Mouse (Mus musculus): Measurements from ENCODE around the gene Tlr9. TPM values are rescaled to one million over a fixed set of nuclear protein-coding genes. Genes with fewer than 3 reads are reported as not detected.

The Tlr9 gene
- polyA plus RNA-seq, 1 experiment from 2014 or later: 0.03 TPM

DNA sequence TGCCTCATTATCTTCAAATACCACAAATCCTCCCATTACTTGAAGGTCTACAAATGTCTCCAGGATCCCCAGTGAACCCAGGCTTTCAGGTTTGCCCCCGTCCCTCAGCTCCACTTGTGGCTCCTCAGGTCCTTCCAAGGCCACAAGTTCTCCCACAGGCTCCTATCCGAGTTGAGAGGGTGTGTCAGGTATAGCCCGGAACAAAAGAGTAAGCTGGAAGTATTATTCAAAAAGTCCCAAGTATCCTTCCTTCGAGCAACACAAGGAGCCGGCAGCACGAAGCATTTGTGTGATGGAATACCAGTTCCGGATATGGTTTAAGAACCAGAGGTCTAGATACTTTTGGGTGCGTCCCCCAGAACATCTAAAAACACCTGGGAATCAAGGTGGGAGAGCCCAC, 30.4 kb upstream of the Tlr9 start:
- CTCF ChIA-PET: interaction anchor here (1.3 to 3.2 kb wide), 3 partner anchors 20 to 79 kb away, joined by 3 to 16 read pairs (median 13); partner anchors contain the start of gene Wdr82

DNA sequence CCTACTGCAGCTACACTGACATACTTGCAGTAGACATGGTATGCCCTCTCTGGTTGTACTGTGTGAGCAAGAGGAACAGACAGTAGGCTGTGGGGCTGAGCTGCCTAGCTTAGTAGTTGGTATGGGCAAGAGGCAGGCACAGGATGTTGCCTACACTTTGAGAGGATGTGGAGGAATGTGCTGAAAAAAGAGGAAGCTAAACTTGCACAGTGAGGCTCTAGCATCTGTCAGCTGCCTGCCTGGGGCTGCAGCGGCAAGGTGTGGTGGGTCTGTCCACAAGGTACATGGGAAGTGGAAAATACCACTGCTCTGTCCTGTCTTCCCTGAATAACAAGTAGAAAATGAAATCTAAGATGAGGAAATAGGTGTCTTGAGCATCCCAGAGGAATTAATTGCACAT, 29.4 kb upstream of the Tlr9 start:
- CTCF ChIA-PET: interaction anchor here (1.5 to 3.2 kb wide), 3 partner anchors 9 to 21 kb away, joined by 4 to 16 read pairs (median 13); partner anchors contain the start of gene Wdr82
- no peak for TF ChIP-seq CTCF (IDR thresholded peaks at IDR 0.05)
- DNase-seq (ENCODE audit: low read depth, low spot score) (no peak), ATAC-seq (no peak)
- POLR2A ChIA-PET: interaction anchor here (0.7 to 2.0 kb wide), 3 partner anchors 22 to 873 kb away, joined by 3 to 5 read pairs (median 5); partner anchors contain the start of gene Poc1a
- in situ Hi-C loops (cut with MboI; ENCODE audit: low pct_unique_long_range_greater_than_20kb): loop anchor here (25.0 kb wide), 1 partner anchor 1119 kb away; no protein-coding TSS in a partner anchor
- H3K27me3 ChIP-seq: no peaks in the 10 kb centered on the region

More for the DNA sequence above, 30.4 kb upstream of the Tlr9 start:
- in situ Hi-C loops (cut with MboI; ENCODE audit: low pct_unique_long_range_greater_than_20kb): loop anchor here (25.0 kb wide), 1 partner anchor 1120 kb away; no protein-coding TSS in a partner anchor
- POLR2A ChIA-PET: interaction anchor here (0.7 to 2.0 kb wide), 2 partner anchors 21 to 874 kb away, joined by 5 read pairs; no protein-coding TSS in a partner anchor
- ATAC-seq: no peak
- no peak for TF ChIP-seq CTCF (IDR thresholded peaks at IDR 0.05)
- H3K27me3 ChIP-seq: no peaks in the 10 kb centered on the region
- DNase-seq (ENCODE audit: low read depth, low spot score): no peak

DNA sequence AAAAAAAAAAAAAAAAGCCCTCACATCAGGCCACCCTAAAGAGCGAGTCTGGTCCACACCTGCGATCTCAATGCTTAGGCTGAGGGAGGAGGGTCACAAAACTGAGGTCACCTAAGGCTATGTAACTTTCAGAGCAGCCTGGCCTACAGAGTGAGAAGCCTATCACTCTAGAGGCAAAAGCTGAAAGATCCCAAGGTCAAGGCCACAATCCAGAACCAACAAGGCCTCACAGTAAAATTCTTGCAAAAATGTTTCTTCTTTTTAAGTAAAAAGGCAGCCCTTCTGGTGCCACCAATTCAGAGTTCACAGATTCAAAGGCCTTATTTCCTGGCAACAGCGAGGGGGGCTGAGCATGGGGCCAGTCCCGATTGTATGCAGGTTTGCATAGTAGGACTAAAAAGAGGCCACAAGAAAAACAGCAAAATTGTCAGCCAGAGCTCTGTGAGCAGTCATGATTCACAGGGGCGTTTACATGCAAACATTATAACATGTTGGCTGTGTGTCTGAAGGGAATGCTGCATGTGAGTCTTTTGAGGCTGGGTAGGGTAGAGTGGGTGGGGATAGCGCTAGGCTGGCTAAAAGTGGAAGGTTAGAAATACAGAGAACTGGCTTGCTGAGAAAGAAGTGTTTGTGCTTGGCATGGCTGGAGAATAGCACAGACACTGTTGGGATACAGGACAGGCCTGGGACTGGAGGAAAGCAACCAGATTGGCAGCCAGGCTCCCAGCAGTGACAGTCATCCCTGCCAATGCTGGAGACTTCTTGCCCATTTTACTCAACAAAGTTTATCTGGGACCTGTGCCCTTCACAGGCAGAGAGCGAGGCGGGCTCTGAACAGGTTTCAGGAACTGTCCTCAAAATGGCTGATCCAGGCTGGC, 28.2 kb upstream of the Tlr9 start:
- in situ Hi-C loops (cut with MboI; ENCODE audit: low pct_unique_long_range_greater_than_20kb): loop anchor here (25.0 kb wide), 1 partner anchor 1118 kb away; no protein-coding TSS in a partner anchor
- ChIA-PET CTCF (interaction anchor here (1.5 kb wide), 1 partner anchor 10 kb away, joined by 4 read pairs; no protein-coding TSS in a partner anchor), POLR2A (no interaction called here)
- ATAC-seq: no peak
- H3K27me3 ChIP-seq: no peaks in the 10 kb centered on the region
- no peak for TF ChIP-seq CTCF (IDR thresholded peaks at IDR 0.05)
- no peak for DNase-seq (ENCODE audit: low read depth, low spot score)

DNA sequence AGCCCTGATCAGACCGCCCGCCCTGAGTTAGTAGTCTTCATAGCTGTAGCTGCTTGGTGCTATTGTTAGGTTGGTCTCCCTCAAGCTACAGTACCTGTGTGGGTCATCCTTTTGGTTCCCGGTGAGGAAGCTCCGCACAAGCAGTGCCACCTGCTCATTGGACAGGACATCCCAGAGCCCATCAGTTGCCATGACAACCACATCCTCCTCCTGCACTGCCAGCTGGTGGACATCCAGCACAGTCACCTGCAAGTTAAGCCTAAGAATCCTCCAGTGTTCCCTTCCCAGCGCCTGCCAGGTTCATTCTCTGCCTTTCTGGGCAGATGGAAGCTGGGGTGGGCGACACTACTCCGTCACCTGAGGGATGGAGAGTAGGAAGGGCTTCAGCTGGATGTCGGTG, 26.7 kb upstream of the Tlr9 start:
- in situ Hi-C loops (cut with MboI; ENCODE audit: low pct_unique_long_range_greater_than_20kb): loop anchor here (25.0 kb wide), 1 partner anchor 1117 kb away; no protein-coding TSS in a partner anchor
- no peak for TF ChIP-seq CTCF (IDR thresholded peaks at IDR 0.05)
- ATAC-seq: no peak
- no peak for DNase-seq (ENCODE audit: low read depth, low spot score)
- CTCF ChIA-PET: interaction anchor here (0.9 to 3.3 kb wide), 3 partner anchors 11 to 24 kb away, joined by 3 to 13 read pairs (median 10); no protein-coding TSS in a partner anchor
- POLR2A ChIA-PET: no interaction called here
- H3K27me3 ChIP-seq: no peaks in the 10 kb centered on the region

DNA sequence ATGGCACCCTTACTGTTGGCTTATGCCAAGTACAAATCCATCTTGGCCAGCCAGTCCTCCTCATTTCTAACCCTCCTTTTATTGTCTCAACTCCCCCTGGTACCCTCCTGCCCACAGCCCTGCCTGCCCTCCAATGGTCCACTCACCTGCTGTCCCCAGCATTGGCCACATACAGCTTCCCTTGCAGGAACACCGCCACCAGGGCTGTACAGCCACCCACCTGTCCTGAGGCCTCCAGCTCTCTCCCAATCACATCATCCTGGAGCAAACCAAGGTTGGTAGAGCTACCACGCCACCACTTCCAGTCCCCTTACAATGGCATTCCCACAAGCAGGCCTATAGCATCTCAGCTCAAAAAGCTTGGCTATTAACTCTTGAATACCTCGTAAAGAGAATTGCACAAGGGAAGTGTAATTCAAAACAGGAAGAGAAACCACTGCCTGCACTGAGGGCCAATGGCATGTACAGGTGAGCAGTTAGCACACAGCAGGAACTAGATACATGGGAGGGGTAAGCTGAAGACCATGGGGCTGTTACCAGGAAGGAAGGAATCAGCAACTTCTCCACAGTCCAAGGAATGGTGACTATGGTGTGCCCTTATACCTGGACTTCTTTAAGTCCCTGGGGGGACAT, 25.2 kb upstream of the Tlr9 start:
- ChIA-PET POLR2A (interaction anchor here (0.5 to 0.6 kb wide), 2 partner anchors 12 to 13 kb away, joined by 3 read pairs; no protein-coding TSS in a partner anchor), CTCF (interaction anchor here (1.2 to 3.3 kb wide), 4 partner anchors 12 to 83 kb away, joined by 3 to 13 read pairs (median 6); partner anchors contain the start of gene Poc1a)
- H3K27me3 ChIP-seq: no peaks in the 10 kb centered on the region
- in situ Hi-C loops (cut with MboI; ENCODE audit: low pct_unique_long_range_greater_than_20kb): loop anchor here (25.0 kb wide), 1 partner anchor 1115 kb away; no protein-coding TSS in a partner anchor
- DNase-seq (ENCODE audit: low read depth, low spot score) (no peak), ATAC-seq (no peak)
- no peak for TF ChIP-seq CTCF (IDR thresholded peaks at IDR 0.05)

DNA sequence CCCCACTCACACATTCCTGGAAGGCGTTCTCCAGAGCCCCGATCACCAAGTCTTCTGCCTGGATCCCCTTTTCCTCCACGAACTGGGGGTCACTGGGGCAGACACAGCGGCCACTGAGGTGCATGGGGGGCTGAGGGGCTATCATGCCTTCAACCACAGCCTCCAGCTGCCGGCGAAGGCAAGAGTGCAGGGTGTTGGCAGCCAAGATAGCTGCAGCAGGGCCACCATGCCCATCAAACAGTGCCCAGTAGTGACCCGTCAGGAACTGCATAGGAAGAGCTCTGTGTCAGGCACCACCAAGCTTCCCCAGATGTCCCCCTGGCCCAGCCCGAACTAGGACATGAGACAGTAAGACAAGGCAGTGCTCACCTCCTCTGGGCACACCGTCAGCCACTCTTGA, 24.7 kb upstream of the Tlr9 start:
- POLR2A ChIA-PET: interaction anchor here (0.5 kb wide), 1 partner anchor 12 kb away, joined by 3 read pairs; no protein-coding TSS in a partner anchor
- no peak for TF ChIP-seq CTCF (IDR thresholded peaks at IDR 0.05)

DNA sequence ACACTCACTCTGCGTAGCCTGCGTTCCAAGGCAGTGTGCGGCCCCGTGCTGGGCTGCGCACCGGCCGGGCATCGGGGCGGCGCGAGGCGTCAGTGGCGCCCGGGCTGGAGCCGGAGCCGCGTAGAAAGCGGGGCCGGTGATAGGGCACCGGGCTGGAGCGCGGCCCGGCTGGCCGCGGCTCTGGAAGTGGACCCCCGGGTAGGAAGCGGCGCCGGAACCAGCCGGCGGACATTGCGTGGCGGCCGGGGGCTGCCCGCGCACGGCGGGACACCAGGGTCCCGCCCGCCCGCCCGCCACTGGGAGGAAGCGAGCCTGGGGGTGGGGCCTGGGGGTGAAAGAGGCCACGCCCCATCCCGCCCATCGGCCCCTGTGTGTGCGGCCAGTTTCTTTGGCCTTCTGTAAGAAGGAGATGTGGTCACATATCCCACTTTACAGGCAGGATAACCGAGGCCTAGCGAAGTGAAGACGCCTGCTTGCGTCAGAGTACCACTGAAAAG, 23.4 kb upstream of the Tlr9 start:
- POLR2A ChIA-PET: interaction anchor here (0.8 to 1.6 kb wide), 2 partner anchors 22 to 28 kb away, joined by 3 to 5 read pairs; partner anchors contain the start of gene Wdr82
- peak; percentile 60 for ATAC-seq
- no peak for TF ChIP-seq CTCF (IDR thresholded peaks at IDR 0.05)
- CTCF ChIA-PET: interaction anchor here (3.3 kb wide), 1 partner anchor 13 kb away, joined by 13 read pairs; no protein-coding TSS in a partner anchor
- DNase-seq (ENCODE audit: low read depth, low spot score): no peak
- in situ Hi-C loops (cut with MboI; ENCODE audit: low pct_unique_long_range_greater_than_20kb): loop anchor here (25.0 kb wide), 1 partner anchor 1113 kb away; no protein-coding TSS in a partner anchor
- H3K27me3 ChIP-seq: no peaks in the 10 kb centered on the region

More for the DNA sequence above, 24.7 kb upstream of the Tlr9 start:
- ATAC-seq (no peak), DNase-seq (ENCODE audit: low read depth, low spot score) (no peak)
- in situ Hi-C loops (cut with MboI; ENCODE audit: low pct_unique_long_range_greater_than_20kb): loop anchor here (25.0 kb wide), 1 partner anchor 1115 kb away; no protein-coding TSS in a partner anchor
- CTCF ChIA-PET: interaction anchor here (3.3 kb wide), 2 partner anchors 15 to 26 kb away, joined by 10 to 13 read pairs; no protein-coding TSS in a partner anchor
- no peaks in the 10 kb centered on the region for H3K27me3 ChIP-seq

DNA sequence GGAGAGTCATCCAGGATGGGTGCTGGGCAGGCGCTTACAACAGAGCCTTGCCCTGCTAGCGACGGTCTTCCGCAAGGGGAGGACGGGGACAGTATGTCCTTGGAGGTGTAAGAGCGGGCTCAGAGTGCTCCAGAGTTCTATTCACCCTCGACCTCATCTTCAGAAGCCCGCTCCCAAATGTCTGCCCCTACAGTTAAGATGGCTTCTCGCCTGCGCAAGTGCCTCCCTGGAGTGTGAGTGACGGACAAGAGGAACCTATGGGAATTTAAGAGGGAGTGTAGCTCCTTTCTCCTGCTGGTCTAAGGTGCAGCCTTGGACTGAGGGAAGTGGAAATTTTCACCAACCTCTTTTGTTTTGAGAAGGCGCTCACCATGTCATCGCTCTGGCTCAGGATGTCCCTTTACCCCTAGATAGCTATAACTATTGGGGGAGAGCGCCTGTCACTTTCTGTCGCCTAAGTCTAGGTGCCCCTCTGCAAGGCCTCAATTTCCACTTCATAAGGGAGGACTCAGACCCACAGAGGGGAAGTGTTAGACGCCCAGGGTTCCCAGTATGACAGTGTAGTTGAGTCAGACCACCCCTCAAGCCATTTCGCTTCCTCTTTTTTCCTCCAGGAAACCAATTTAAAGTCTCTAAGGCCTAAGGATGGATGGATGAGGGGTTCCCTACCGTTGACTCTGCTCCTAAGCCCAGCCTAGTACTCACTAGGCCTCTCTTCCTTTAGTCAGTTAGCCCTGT, 22.7 kb upstream of the Tlr9 start, which contains the start of gene Ppm1m:
Gene Ppm1m (minus strand): TSS at position 212 of the 738 bp plus-strand sequence.
- DNase-seq (ENCODE audit: low read depth, low spot score): no peak
- no peak for ATAC-seq
- CTCF ChIA-PET: no interaction called here
- no peaks in the 10 kb centered on the region for H3K27me3 ChIP-seq
- in situ Hi-C loops (cut with MboI; ENCODE audit: low pct_unique_long_range_greater_than_20kb): loop anchor here (25.0 kb wide), 1 partner anchor 1113 kb away; no protein-coding TSS in a partner anchor
- no peak for TF ChIP-seq CTCF (IDR thresholded peaks at IDR 0.05)
- POLR2A ChIA-PET: interaction anchor here (0.6 to 1.6 kb wide), 3 partner anchors 21 to 29 kb away, joined by 3 to 5 read pairs (median 4); partner anchors contain the start of gene Wdr82

DNA sequence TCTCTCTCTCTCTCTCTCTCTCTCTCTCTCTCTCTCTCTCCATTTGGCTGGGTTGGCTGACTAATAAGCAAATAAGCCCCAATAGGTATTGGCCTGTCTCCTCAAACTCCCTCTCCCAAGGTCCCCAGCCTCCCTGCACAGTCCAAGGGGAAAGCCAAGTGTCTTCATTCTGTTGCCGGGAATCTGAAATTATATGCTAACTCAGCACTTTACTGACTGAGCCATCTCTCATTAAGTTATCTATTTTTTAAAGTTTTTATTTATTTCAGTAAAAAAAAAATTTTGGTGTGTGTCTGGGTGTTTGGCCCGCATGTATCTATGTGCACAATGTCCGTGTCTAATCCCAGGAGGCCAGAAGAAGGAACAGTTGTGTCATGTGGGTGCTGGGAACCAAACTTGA, 20.5 kb upstream of the Tlr9 start:
- ATAC-seq (no peak), DNase-seq (ENCODE audit: low read depth, low spot score) (no peak)
- H3K27me3 ChIP-seq: no peaks in the 10 kb centered on the region
- ChIA-PET CTCF (interaction anchor here (3.9 kb wide), 1 partner anchor 11 kb away, joined by 16 read pairs; no protein-coding TSS in a partner anchor), POLR2A (no interaction called here)
- TF ChIP-seq CTCF (IDR thresholded peaks at IDR 0.05): no peak
- in situ Hi-C loops (cut with MboI; ENCODE audit: low pct_unique_long_range_greater_than_20kb): no loop called here
